Mouse (Mus musculus): ENCODE data around the gene Phldb2. TPM values are rescaled to one million over a fixed set of nuclear protein-coding genes. Genes with fewer than 3 reads are reported as not detected.
A peak's percentile ranks its signal among the peaks of the same experiment; 100 is the strongest.

Phldb2 gene
- polyA plus RNA-seq, 1 experiment = 55.4 TPM

GRCm38 (mm10) chr16:45743591-45744144 is 209.7 kb downstream of the Phldb2 start:
- DNase-seq = no peak
- WGBS = 54% methylated on average over 4 of the region's 4 CpGs
- peaks cover 10% of the 10 kb centered on the region for H3K36me3 ChIP-seq (ENCODE audit: control insufficient read depth, insufficient read depth, low read length)
- no peaks in the 10 kb centered on the region for H3K27me3 ChIP-seq (replicated peaks; ENCODE audit: control insufficient read depth, insufficient read depth, low read length)
- TF ChIP-seq CTCF (conservative IDR thresholded peaks at IDR 0.05; ENCODE audit: insufficient read depth, insufficient read length, low read depth, low read length) = no peak
- TF ChIP-seq POLR2A (IDR thresholded peaks at IDR 0.05; ENCODE audit: low read depth, low read length) = no peak
- 0 out of 2 replicates have a peak overlapping the region, but pooled peaks have one; percentile 87 for H3K27ac ChIP-seq (ENCODE audit: insufficient read depth, low read depth, low read length)
- no peak overlapping the region for H3K4me3 ChIP-seq (ENCODE audit: insufficient read depth, low read depth, low read length)
- peaks cover 6% of the 10 kb centered on the region; the same call in 1 of the 2 replicates for H3K4me1 ChIP-seq (ENCODE audit: control insufficient read depth, insufficient read depth, low read length)

GRCm38 (mm10) chr16:45742615-45743476 is 210.6 kb downstream of the Phldb2 start, which contains the start of gene Abhd10:
Abhd10 (minus strand) TSS chr16:45742955.
- peak; percentile 98 for DNase-seq
- Histone ChIP-seq H3K4me1 (ENCODE audit: control insufficient read depth, insufficient read depth, low read length) (peaks cover 6% of the 10 kb centered on the region; the same call in 1 of the 2 replicates), H3K27me3 (replicated peaks; ENCODE audit: control insufficient read depth, insufficient read depth, low read length) (no peaks in the 10 kb centered on the region), H3K27ac (ENCODE audit: insufficient read depth, low read depth, low read length) (peak within 1 kb of the TSS; percentile 93), H3K4me3 (ENCODE audit: insufficient read depth, low read depth, low read length) (peak within 1 kb of the TSS; percentile 68), H3K36me3 (ENCODE audit: control insufficient read depth, insufficient read depth, low read length) (peaks cover 7% of the 10 kb centered on the region)
- under 1% methylated on average over 51 of the region's 51 CpGs for WGBS
- TF ChIP-seq CTCF (conservative IDR thresholded peaks at IDR 0.05; ENCODE audit: insufficient read depth, insufficient read length, low read depth, low read length) (no peak), POLR2A (IDR thresholded peaks at IDR 0.05; ENCODE audit: low read depth, low read length) (peak; percentile 64)

- Histone ChIP-seq H3K36me3 (ENCODE audit: control insufficient read depth, insufficient read depth, low read length) (peaks cover 4% of the 10 kb centered on the region), H3K27me3 (replicated peaks; ENCODE audit: control insufficient read depth, insufficient read depth, low read length) (no peaks in the 10 kb centered on the region), H3K4me1 (ENCODE audit: control insufficient read depth, insufficient read depth, low read length) (no peaks in the 10 kb centered on the region), H3K4me3 (ENCODE audit: insufficient read depth, low read depth, low read length) (no peak overlapping the region), H3K27ac (ENCODE audit: insufficient read depth, low read depth, low read length) (no peak overlapping the region)
- DNase-seq = no peak
- 76% methylated on average over 8 of the region's 8 CpGs for WGBS
- TF ChIP-seq CTCF (conservative IDR thresholded peaks at IDR 0.05; ENCODE audit: insufficient read depth, insufficient read length, low read depth, low read length) = no peak
- no peak for TF ChIP-seq POLR2A (IDR thresholded peaks at IDR 0.05; ENCODE audit: low read depth, low read length)
Measured at GRCm38 (mm10) chr16:45737880-45738279, 215.5 kb downstream of the Phldb2 start.

GRCm38 (mm10) chr16:45736724-45737123 is 216.7 kb downstream of the Phldb2 start:
- Histone ChIP-seq H3K4me3 (ENCODE audit: insufficient read depth, low read depth, low read length) (no peak overlapping the region), H3K27me3 (replicated peaks; ENCODE audit: control insufficient read depth, insufficient read depth, low read length) (no peaks in the 10 kb centered on the region), H3K36me3 (ENCODE audit: control insufficient read depth, insufficient read depth, low read length) (peaks cover 4% of the 10 kb centered on the region), H3K4me1 (ENCODE audit: control insufficient read depth, insufficient read depth, low read length) (no peaks in the 10 kb centered on the region), H3K27ac (ENCODE audit: insufficient read depth, low read depth, low read length) (no peak overlapping the region)
- WGBS = 85% methylated on average over 3 of the region's 3 CpGs
- DNase-seq = no peak
- TF ChIP-seq POLR2A (IDR thresholded peaks at IDR 0.05; ENCODE audit: low read depth, low read length) (no peak), CTCF (conservative IDR thresholded peaks at IDR 0.05; ENCODE audit: insufficient read depth, insufficient read length, low read depth, low read length) (no peak)

GRCm38 (mm10) chr16:45729163-45729562 is 224.2 kb downstream of the Phldb2 start:
- H3K4me1 ChIP-seq (ENCODE audit: control insufficient read depth, insufficient read depth, low read length) = peaks cover 5% of the 10 kb centered on the region
- WGBS = 48% methylated on average over 5 of the region's 5 CpGs
- no peak overlapping the region for H3K4me3 ChIP-seq (ENCODE audit: insufficient read depth, low read depth, low read length)
- no peak overlapping the region for H3K27ac ChIP-seq (ENCODE audit: insufficient read depth, low read depth, low read length)
- TF ChIP-seq POLR2A (IDR thresholded peaks at IDR 0.05; ENCODE audit: low read depth, low read length) (no peak), CTCF (conservative IDR thresholded peaks at IDR 0.05; ENCODE audit: insufficient read depth, insufficient read length, low read depth, low read length) (no peak)
- no peaks in the 10 kb centered on the region for H3K27me3 ChIP-seq (replicated peaks; ENCODE audit: control insufficient read depth, insufficient read depth, low read length)
- H3K36me3 ChIP-seq (ENCODE audit: control insufficient read depth, insufficient read depth, low read length) = peaks cover 2% of the 10 kb centered on the region; the same call in 1 of the 2 replicates
- peak; percentile 79 for DNase-seq

- H3K4me3 ChIP-seq (ENCODE audit: insufficient read depth, low read depth, low read length) = no peak overlapping the region
- no peaks in the 10 kb centered on the region; the same call in 1 of the 2 replicates for H3K27me3 ChIP-seq (replicated peaks; ENCODE audit: control insufficient read depth, insufficient read depth, low read length)
Measured at GRCm38 (mm10) chr16:45724742-45725102, 228.7 kb downstream of the Phldb2 start.

More at GRCm38 (mm10) chr16:45724742-45725102, 228.7 kb downstream of the Phldb2 start:
- H3K36me3 ChIP-seq (ENCODE audit: control insufficient read depth, insufficient read depth, low read length) = no peaks in the 10 kb centered on the region
- H3K27ac ChIP-seq (ENCODE audit: insufficient read depth, low read depth, low read length) = no peak overlapping the region
- DNase-seq = no peak
- no peak for TF ChIP-seq CTCF (conservative IDR thresholded peaks at IDR 0.05; ENCODE audit: insufficient read depth, insufficient read length, low read depth, low read length)
- no peak for TF ChIP-seq POLR2A (IDR thresholded peaks at IDR 0.05; ENCODE audit: low read depth, low read length)
- peaks cover 3% of the 10 kb centered on the region for H3K4me1 ChIP-seq (ENCODE audit: control insufficient read depth, insufficient read depth, low read length)
- WGBS = 12% methylated on average over 10 of the region's 10 CpGs
